Mouse (Mus musculus): Measurements from ENCODE around the gene Pcbp3.

- TF ChIP-seq CTCF (IDR thresholded peaks at IDR 0.05; ENCODE audit: control insufficient read depth, insufficient read depth, insufficient replicate concordance, low read depth, low read length) = no peak
- TF ChIP-seq POLR2A (IDR thresholded peaks at IDR 0.05; ENCODE audit: control insufficient read depth, low read depth, low read length) = no peak
These were observed 176.4 kb downstream of the Pcbp3 start for GRCm38 (mm10) chr10:76785312-76785711.
